Mouse (Mus musculus) G1E (cell line): ENCODE data around the gene Tex52. TPM values are rescaled to one million over a fixed set of nuclear protein-coding genes. Genes with fewer than 3 reads are reported as not detected.
A peak's percentile ranks its signal among the peaks of the same experiment; 100 is the strongest.

Source experiments
- ATAC-seq: 2 replicates; pipeline ENCODE4 v1.8.0; 2016; ENCODE audit warnings: mild to moderate bottlenecking; ENCODE audit not compliant: insufficient number of reproducible peaks, poor library complexity, low FRiP score, severe bottlenecking; ENCODE audit errors: extremely low read depth
- DNase-seq: peaks from one replicate; pipeline ENCODE4 v3.0.0; 2012; ENCODE audit warnings: low spot score
- H3K27me3 ChIP-seq: 2 replicates; pipeline ENCODE4 v1.6.1; 2012; ENCODE audit warnings: mild to moderate bottlenecking, low read length, inconsistent platforms; ENCODE audit not compliant: insufficient read depth
- H3K36me3 ChIP-seq: replicated peaks from 2 replicates; pipeline ENCODE3; 2012; ENCODE audit warnings: mild to moderate bottlenecking, inconsistent platforms
- H3K4me1 ChIP-seq: 2 replicates; pipeline ENCODE4 v1.6.1; 2012; ENCODE audit warnings: low read depth, low read length, inconsistent platforms, mixed read lengths; ENCODE audit not compliant: insufficient read depth
- H3K4me3 ChIP-seq: 2 replicates; pipeline ENCODE4 v1.5.1; 2012; ENCODE audit warnings: low read depth, mild to moderate bottlenecking, inconsistent platforms, low read length, moderate library complexity, mixed read lengths
- H3K9me3 ChIP-seq: replicated peaks from 2 replicates; pipeline ENCODE4 v1.6.1; 2012; ENCODE audit warnings: inconsistent platforms
- CTCF ChIP-seq: IDR thresholded peaks from 2 replicates; pipeline ENCODE4 v1.5.1; 2012; ENCODE audit warnings: low read depth, low read length, inconsistent platforms, mixed read lengths
- GATA1 ChIP-seq: IDR thresholded peaks from 2 replicates; pipeline ENCODE4 v1.6.1; 2012; ENCODE audit warnings: borderline replicate concordance, low read length, inconsistent platforms, mixed read lengths
- GATA2 ChIP-seq: IDR thresholded peaks from 2 replicates; pipeline ENCODE4 v1.6.1; 2012; ENCODE audit warnings: low read depth, low read length, inconsistent platforms, borderline replicate concordance
- POLR2AphosphoS5 ChIP-seq: IDR thresholded peaks from 2 replicates; pipeline ENCODE4 v1.6.1; 2012; ENCODE audit warnings: low read depth, low read length, inconsistent platforms; ENCODE audit not compliant: insufficient replicate concordance
- TAL1 ChIP-seq: conservative IDR thresholded peaks from 2 replicates; pipeline ENCODE4 v1.6.1; 2012; ENCODE audit warnings: low read depth, low read length, inconsistent platforms, mixed read lengths
- polyA plus RNA-seq: library from polyadenylated mRNA; stranded (reverse); fragments of >175 nt; gene quantifications from 2 replicates; pipeline ENCODE4 v1.2.3, GENCODE M21; 2012
- total RNA-seq, 2 experiments: library from RNA; stranded (forward) in 1 of 2; stranded (reverse) in 1 of 2; fragments of 200-1000 nt in 1 of 2; fragments of >200 nt in 1 of 2; fragmentation: Nextera tagmentation in 1 of 2; gene quantifications; 2 replicates each; pipeline ENCODE4 v1.2.3; 2014 to 2017

Tex52 gene
- total and polyA plus RNA-seq, 3 experiments, result 0.11 TPM; not detected in 2

GRCm38 (mm10) chr6:128423496-128424268 lies 48.4 kb downstream of the Tex52 start:
- TF ChIP-seq CTCF (no peak), GATA1 (no peak), GATA2 (no peak), TAL1 (no peak), POLR2AphosphoS5 (no peak)
- H3K27me3 ChIP-seq, result no peaks in the 10 kb centered on the region
- DNase-seq, result no peak
- peaks cover 25% of the 10 kb centered on the region; the same call in 1 of the 2 replicates for H3K4me1 ChIP-seq
- H3K4me3 ChIP-seq, result peak overlapping the region; percentile 79
- no peaks in the 10 kb centered on the region for H3K9me3 ChIP-seq
- ATAC-seq, result no peak
- H3K36me3 ChIP-seq, result peaks cover 47% of the 10 kb centered on the region

- H3K36me3 ChIP-seq, result peaks cover 55% of the 10 kb centered on the region
- H3K27me3 ChIP-seq, result no peaks in the 10 kb centered on the region
- H3K9me3 ChIP-seq, result no peaks in the 10 kb centered on the region
- peaks cover 25% of the 10 kb centered on the region; the same call in 1 of the 2 replicates for H3K4me1 ChIP-seq
- ATAC-seq (peak; percentile 80), DNase-seq (peak; percentile 91)
- TF ChIP-seq POLR2AphosphoS5 (peak; percentile 69; the same call in 1 of the 2 replicates), CTCF (no peak), GATA1 (no peak), GATA2 (no peak), TAL1 (no peak)
- peak within 1 kb of the TSS; percentile 79 for H3K4me3 ChIP-seq
Measured at GRCm38 (mm10) chr6:128424269-128425019, 49.2 kb downstream of the Tex52 start, which contains the start of gene Itfg2. Itfg2 (minus strand) TSS chr6:128424931.

DNA sequence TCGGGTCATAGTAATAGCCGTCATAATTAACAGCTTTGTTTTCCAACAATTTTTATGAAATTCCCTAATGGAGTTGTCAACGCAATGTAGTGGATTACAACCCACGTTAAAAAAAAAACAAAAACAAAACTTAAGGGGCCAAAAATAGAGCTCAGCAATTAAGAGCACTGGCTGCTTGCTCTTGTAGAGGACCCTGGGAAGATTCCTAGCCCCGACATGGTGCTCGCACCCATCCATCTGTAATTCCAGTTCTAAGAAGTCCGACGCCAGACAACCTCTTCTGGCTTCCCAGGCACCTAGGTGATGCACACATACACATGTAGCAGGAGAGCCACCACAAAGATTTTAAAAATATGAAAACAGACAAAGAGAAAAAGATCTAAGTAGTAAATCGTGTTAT lies 49.8 kb downstream of the Tex52 start:
- Histone ChIP-seq H3K36me3 (peaks cover 56% of the 10 kb centered on the region), H3K27me3 (no peaks in the 10 kb centered on the region), H3K4me1 (peaks cover 29% of the 10 kb centered on the region), H3K9me3 (no peaks in the 10 kb centered on the region), H3K4me3 (peak overlapping the region; percentile 79; the same call in 1 of the 2 replicates)
- DNase-seq (no peak), ATAC-seq (no peak)
- TF ChIP-seq POLR2AphosphoS5 (no peak), TAL1 (no peak), GATA2 (no peak), GATA1 (no peak), CTCF (no peak)

DNA sequence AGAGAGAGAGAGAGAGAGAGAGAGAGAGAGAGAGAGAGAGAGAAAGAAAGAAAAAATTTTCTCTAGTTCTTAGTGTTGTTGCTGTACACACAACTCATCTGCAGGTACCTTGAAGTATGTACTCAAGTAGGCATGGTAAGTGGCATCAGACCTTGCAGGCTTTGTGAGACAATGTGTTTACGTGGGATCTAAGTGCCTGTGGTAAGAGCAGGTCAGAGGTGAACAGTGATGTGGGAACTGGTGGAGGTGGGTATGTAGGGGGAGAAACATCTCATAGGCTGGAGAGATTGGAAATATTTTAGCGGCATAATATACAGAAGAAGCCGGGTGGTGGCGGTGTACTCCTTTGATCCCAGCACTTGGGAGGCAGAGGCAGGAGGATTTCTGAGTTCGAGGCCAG lies 52.3 kb downstream of the Tex52 start:
- no peak for TF ChIP-seq POLR2AphosphoS5
- TF ChIP-seq CTCF, result no peak
- TF ChIP-seq GATA1, result no peak
- no peak for TF ChIP-seq TAL1
- TF ChIP-seq GATA2, result no peak
- Histone ChIP-seq H3K27me3 (no peaks in the 10 kb centered on the region), H3K36me3 (peaks cover 67% of the 10 kb centered on the region), H3K4me3 (no peak overlapping the region), H3K9me3 (no peaks in the 10 kb centered on the region), H3K4me1 (peaks cover 25% of the 10 kb centered on the region)
- DNase-seq (no peak), ATAC-seq (no peak)

GRCm38 (mm10) chr6:128429300-128429699 lies 54.0 kb downstream of the Tex52 start:
- peaks cover 36% of the 10 kb centered on the region for H3K4me1 ChIP-seq
- H3K36me3 ChIP-seq, result peaks cover 85% of the 10 kb centered on the region
- DNase-seq, result no peak
- no peak for ATAC-seq
- H3K4me3 ChIP-seq, result no peak overlapping the region
- TF ChIP-seq GATA1, result no peak
- H3K9me3 ChIP-seq, result no peaks in the 10 kb centered on the region
- H3K27me3 ChIP-seq, result no peaks in the 10 kb centered on the region; the same call in 1 of the 2 replicates

GRCm38 (mm10) chr6:128429826-128430225 lies 54.6 kb downstream of the Tex52 start:
- Histone ChIP-seq H3K4me1 (peaks cover 38% of the 10 kb centered on the region), H3K4me3 (no peak overlapping the region), H3K36me3 (peaks cover 90% of the 10 kb centered on the region), H3K27me3 (no peaks in the 10 kb centered on the region; the same call in 1 of the 2 replicates), H3K9me3 (no peaks in the 10 kb centered on the region)
- TF ChIP-seq CTCF (no peak), POLR2AphosphoS5 (no peak), GATA2 (no peak), GATA1 (no peak), TAL1 (no peak)
- DNase-seq (no peak), ATAC-seq (no peak)
